Mouse (Mus musculus): ENCODE data around the gene Grik1. TPM values are rescaled to one million over a fixed set of nuclear protein-coding genes. Genes with fewer than 3 reads are reported as not detected.

Grik1 gene
- total RNA-seq, 2 experiments from 2014 or later, result not detected

DNA sequence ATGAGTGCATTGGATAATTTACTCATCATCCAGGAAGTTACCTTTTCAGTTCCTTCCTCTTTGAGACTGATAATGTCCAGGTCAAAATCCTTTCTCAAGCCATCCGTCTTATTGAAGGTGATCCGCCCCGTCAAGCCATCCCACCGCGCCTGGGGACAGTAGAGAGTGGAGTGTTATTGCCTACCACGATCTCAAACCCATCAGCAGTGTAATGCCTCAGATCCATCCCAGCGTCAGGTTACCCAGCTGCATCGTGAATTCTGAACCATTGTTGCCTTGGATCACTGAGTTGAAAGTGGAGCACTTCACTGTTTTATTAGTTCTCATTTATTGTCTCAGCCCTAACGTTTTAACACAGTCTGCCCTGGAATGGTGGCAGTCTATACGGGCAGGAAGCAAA, 332.6 kb downstream of the Grik1 start:
- DNase-seq, result no peak

DNA sequence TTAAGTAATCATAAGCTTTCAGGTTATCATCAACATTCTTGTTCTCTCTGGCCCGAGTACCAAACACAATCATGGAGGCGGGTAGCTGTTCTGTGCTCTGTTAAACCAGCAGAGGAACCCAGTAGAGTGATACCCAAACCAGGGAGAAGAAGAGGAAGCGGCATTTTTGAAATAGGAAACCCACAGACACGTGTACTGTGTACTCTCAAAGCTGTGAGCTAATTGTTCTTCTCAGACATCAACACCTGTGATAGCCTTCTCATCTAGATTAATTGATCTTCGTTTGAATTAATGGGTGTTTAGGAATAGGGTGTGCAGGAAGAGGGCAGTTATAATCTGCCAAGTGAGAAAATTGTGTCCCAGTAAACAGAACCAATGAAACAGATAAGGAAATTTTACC, 333.9 kb downstream of the Grik1 start:
- no peak for DNase-seq

DNA sequence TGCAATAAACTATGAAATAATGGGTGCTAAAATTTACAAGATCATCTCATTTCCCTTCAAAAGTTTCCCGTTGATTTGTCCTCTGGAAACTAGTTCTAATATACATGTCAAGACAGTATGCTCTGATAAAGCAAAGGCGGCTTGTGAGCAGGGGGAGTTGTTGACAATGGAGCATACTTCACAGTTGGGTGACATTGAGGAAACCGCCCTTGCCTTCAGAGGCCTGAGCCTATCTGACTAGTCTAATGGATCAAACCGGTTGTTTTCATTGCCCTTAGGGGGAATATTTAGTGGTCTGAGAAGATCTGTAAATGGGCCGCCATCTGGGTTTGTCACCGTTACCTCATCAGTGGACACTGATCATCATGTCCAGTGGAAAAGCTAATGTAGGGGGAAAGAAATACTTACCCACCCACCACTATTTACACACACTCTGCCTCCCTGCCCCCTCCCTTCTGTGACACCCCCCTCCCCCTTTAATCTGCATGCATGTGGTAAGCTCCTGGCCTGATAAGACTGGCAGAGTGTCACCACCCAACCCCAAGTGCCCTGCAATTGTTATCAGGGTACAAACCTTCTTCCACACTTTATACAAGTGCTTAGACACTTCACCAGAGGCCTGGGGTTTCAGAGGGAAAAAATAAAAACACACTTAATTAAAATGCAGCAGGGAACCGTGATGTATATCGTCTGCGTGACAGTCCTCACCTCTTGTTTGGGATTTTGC, 335.2 kb downstream of the Grik1 start:
- no peak for DNase-seq

DNA sequence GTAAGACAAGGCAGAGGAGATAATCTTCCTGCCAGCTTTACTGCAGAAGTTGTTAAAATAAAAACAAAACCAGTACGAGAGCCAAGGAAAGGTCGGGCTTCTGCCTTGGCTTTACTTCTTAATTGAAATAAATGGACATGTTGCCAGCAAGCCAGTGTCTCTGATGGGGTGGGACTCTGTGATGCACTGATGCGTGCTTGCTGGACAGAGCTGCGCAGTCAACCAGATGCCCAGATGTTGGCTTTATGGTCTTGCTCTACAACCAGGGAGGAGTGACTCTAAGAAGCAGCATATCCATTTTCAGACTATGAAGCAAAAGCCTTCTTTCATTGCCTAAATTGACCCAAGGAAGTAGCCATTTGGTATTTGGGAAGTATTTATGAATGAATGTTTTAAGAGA, 336.9 kb downstream of the Grik1 start:
- DNase-seq, result no peak

DNA sequence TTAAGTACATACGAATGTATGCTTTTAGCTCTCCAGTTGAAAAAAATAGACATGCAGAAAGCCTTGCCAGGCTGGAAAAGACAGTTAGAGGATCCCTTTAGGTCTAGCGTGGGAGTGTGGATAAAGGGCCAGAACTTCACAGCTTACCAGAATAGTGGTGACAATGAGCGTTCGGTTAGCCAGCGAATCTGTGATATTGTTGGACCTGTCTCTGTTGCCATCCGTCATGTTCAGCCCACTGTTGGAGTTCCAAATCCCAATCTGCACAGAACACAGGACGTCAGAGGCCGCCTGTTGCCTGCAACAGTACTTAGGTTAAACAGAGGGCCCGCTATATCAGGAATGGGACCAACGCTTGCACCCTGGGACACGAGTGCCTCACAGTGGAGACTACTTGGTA, 340.2 kb downstream of the Grik1 start:
- DNase-seq, result no peak

DNA sequence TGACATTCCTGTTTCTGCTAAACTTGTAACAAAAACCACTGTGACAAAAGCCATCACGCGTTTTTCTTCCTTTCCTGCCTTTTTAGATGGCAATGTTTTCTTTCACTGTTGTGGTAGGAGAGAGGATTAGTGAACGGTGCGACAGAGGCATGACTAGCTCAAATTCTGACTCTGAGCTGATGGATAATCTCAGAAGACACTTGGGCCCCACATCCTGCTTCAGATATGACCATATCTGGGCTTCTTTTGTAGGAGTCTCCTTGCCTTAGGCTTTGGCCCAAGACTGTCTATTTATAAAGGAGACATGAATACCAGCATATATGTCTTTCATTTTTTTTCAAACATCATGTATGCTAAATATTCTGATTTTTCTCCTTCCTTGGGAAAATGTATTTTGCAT, 341.9 kb downstream of the Grik1 start:
- no peak for DNase-seq

DNA sequence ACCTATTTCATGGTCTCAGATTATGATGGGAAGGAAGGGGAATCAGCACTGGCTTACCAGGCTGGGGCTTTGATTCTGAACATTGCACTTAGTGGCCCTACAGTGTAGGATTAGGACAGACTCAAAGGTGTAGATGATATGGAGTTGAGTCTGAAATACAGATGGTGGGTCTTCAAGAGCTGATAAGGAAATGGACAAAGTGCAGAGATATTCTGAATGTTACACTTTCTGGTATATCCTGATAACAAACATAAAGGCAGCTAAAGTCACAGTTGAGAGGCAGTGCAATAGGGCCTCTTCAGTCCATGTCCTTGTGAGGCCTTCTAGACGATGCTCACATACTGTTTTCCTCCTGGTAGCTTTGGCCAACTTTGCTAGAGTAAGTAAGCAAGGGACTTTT, 345.7 kb downstream of the Grik1 start:
- no peak for DNase-seq

DNA sequence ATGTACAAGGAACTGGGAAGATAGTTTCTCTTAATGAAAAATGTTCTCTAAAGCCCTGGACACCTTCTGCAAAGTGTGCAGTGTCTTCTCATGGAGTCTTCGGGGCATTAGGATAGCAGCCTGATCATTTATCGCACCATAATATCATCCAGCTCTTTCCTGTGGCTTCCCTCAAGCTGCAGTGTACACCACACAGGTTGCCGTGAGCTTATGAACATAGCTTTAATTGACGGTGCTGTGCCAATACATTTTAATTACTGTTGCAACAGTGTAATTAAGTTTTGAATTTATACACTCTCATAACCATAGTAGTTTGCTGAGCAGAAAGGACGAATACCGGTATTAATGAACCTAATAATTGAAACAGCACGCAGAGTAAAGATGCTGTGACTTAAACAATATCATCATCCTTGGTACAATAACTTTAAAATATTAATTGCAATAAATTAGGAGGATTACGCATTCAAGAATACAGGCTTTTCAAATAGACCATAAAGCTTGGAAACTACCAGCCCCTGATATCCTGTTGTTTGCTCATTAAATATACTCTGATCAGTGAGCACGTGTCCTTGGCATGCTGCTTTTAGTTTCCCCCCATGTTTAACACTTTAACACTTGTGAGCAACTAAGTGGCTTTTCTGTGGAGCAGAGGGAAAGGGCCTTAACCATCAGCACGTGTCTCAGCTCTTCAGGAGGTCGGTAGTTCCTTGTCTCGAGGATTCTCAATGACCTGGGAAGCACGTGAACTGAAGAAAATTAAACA, 347.8 kb downstream of the Grik1 start:
- DNase-seq, result no peak

DNA sequence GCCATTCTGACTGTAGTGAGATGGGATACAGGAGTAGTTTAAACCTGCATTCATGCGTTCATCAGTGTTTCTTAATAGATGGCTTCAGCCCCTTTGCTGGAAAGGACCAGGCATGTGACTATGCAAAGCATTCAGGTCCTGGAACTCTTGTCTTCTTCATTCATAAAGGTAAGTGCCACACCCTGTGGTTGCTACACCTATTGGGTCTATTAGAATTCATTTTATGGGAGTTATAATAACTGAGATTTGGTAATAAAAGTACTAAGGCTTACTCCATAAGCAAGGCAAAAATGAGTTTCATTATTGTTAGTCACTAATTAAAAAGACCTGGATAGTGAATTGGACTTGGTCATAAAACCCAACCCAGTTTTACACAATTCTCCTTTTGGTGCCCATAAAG, 355.4 kb downstream of the Grik1 start:
- DNase-seq, result no peak

DNA sequence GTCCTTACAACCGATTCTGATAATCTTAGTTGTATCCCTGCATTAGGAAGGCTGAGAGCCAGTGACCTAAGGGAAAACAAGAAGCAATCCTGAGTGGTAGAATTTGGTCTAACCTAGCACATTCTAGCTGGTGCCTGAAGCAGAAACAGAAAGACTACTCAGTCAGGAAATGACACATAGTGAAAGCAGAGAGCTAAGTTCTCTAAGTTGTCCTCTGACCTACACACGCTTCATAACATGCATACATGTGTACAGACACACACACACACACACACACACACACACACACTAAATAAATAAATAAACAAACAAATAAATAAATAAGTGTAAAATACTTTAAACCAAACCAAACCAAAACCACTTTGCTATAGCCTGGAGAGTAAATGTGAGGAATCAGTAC, 358.7 kb downstream of the Grik1 start:
- no peak for DNase-seq

DNA sequence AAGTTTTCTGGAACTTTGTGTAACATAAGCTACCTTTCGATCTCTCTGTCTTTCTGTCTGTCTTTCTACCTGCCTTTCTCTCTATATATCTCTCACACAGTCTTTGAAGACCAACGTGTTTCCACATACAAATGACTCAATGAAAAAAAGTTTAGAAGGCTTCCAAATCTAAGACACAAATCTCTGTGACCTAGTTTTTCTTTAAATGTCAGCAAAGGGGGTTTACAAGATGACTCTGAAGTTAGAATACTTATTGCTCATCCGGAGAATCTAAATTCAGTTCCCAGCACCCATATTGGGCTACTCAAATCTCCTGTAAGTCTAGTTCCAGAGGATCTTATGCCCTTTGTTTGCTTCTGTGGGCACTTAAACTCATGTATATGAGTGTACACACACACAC, 359.5 kb downstream of the Grik1 start:
- no peak for DNase-seq

DNA sequence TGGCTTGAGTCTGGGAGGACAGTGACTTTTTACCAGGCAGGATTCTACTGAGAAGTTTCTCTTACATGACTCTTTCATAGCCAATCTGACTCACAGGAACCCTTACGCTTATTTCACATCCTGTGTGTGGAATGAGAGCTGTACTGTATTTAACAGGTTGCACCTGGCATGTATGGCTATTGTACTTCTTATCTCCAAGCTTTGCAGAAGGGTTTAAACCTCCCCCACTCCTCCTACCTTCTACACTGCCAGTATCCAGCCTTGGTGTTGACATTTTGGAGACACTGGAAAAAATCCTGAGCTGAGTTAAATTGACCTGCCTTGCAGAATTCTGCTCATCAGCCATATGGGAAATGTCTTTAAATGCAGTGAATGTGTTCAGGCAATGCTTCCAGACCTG, 361.4 kb downstream of the Grik1 start:
- no peak for DNase-seq

DNA sequence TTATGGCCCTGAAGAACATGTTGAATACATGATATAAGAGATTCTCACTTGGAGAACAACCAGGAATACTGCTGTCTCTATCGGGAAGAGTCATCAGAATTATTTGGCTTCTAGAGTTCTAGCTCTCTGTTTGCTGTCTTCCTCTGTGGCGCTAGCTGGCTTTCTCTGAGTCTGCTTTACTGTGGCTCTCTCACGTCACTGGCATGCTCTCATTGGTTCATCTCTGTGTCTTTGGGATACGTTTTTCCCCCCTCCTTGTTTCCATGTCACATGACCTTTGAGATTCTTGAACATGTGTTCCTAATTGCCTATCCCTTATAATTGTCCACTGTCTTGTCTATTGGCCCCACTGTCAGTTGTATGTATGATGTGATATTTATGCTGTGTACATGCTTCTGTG, 372.2 kb downstream of the Grik1 start:
- DNase-seq, result no peak

DNA sequence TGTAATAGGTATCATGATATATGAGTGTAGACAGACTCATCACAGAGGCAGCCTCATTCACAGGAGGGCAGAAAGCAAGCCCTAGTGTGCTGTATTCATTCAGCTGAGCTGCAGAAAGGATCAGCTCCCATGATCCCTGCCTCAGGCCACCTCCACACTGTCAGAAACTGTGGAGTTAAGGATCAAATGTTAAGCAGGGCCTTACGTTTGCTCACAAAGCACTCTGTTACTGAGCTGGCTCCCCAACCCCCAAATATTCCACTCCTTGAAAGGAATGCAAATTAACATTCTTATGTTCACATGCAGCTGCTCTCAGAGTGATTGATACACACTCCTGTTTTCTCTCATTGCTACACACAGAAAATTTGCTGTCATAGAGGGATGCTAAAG, 372.9 kb downstream of the Grik1 start:
- DNase-seq, result no peak

DNA sequence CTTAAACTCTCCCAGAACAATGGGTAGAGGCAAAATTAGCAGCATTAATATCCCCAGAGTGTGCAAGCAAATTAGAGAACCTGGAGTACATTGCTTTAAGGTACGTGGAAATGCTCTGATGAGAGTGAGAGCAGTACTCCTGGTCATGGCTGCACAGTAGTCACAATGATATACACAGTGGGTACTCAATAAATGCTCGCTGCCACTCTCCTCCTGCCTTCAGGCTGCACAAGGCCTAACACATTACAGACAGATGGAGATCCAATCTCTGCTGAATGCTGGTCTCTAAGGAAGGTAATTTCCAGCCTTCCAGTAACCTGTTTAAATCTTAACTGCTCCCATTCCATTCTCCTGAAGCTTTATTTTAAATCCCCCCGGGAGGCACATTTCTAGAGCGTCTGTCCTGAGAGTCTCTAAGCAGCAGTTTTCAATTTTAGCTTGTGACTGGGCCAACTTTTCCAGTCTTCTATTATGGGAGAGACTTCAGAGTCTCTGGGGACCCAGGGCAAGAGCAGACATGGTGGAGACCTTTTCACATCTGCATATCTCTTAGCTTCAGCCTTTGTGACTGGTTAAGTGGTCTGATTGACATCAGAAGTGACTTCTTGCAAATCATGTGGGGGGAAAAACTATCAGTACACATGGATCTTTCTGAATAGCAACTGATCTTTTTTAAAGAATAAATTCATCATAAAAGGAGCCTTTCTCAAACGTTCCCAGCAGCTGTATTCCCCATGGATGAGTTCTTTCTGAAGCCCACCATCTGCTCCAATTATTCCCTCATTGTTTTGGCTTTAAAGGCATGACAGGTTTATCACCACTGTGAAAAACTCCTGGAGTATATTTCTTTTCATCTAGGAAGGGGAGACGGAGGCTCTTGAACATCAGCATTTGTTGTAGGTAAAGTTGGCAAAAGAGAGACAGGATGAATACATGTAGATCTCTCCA, 373.6 kb downstream of the Grik1 start:
- no peak for DNase-seq

DNA sequence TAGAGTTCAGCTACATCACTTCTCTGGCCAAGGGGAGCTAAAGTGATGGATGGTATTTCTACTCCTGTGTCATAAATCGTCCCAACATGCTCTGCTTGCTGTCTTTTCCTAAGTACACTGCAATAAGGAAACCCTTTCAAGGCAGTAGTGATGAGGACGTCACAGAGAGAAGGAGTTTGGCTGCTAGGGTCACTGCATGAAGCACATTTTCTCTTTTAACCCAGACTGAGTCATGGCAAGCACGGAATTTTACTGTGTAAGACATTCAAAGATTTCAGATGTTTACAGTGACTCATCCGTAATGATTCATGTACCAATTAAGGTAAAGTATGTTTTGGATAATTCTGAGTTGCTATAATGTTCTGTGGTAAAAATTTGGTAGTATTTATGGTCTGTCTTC, 374.9 kb downstream of the Grik1 start:
- DNase-seq, result peak in 1 of 2 experiments; percentile 28

DNA sequence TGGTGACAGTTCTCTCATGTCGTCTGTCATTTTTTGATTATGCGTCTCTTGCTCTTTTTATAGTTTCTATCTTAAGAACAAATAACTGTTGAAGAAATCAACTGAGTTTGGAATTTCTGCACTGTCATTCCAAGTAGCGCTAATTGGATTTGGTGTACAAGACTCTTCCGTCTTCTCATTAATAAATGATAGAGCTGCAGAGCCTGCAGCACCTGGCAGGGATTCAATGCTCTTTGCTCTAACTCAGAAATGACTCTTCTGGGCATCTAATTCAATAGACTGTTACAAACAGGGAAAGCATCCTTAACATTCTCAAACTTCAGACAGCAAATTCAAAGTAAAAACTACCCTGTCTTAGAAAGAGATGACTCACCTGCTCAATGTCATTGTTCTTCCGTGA, 376.3 kb downstream of the Grik1 start:
- peak in 1 of 2 experiments; percentile 18 for DNase-seq

DNA sequence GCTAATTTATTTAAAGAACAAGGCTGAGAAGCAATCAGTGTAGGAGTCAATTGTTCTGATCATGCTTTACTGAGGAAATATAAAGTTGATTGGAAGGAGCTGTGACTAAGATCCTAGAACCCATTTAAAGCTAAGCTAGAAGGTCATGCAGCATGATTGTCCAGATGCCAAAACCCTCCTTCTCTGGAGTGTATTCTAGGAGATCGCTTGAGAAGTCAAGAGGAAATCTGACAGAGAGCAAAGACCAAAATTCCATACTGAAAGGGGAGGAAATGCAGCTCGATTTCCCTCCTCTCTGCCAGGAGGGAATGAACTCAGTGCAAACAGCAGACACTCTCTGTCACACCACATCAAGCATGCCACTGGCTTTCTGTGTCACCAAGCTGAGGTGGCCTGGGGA, 378.9 kb downstream of the Grik1 start:
- no peak for DNase-seq

DNA sequence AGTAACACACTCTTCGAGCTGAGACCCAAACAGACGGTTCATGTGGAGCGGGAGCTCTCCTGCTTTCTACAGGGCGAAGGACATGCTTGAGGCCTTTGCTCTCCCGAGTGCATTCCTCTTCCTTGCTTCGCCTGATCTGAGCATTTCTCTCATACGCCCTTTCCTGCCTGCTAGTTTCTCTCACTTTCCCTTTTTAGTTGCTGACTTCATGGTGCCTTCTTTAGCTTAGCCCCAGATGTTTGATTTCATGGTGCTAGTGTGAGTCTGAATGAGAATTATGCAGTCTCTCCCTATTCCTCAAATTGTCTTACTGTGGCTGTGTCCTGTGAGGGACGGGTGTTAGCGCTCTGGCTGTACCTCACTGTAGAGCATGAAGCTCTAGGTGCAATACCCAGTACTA, 388.0 kb downstream of the Grik1 start:
- no peak for DNase-seq

DNA sequence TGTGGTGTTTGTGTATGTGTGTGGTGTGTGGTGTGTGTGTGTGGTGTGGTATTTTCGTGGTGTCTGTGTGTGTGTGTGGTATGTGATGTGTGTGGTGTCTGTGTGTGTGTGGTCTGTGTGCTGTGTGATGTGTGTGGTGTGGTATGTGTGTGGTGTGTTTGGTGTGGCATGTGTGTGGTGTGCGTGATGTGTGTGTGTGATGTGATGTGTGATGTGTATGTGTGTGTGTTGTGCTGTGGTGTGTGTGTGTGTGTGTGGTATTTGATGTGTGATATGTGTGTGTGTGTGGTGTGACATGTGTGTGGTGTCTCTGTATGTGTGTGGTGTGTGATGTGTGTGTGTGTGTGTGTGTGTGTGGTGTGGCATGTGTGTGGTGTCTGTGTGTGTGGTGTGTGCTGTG, 388.9 kb downstream of the Grik1 start:
- no peak for DNase-seq

DNA sequence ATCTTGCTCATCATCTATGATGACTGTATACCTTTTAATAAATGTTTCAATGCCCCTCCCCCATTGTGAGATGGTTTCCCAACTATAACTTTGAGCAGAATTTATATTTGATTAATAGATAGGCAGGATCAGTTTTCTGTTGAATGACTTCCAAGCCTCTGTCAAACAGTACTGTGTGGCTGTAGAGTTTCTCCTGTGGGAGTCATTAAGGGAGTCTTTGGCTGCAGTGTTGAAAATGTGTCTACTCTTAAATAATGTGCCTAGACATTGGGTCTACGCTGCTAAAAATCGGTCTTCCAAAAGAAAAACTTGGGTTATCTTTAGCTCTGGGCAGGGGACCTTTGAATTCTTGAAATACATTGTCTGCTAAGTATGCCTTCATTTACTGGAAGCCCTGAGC, 414.1 kb downstream of the Grik1 start:
- DNase-seq, result no peak

DNA sequence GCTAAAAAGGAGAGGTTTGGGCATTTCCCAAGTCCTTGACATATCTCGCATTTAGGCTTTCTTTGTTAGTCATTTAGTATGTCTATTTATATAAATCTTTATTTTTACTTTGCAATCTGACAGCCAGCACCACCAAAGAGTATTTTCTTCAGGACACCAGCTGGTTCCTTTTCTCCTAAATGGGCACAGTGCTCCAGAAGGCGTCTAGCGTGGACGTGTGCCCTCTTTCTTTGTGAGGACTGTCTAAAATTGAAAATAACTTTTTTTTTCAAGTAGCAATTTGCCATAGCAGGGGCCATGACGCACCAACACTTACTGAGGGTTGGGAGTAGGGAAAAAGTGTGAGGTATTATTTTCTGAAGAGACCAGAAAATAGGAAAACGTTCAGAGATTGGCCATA, 425.5 kb downstream of the Grik1 start:
- no peak for DNase-seq

DNA sequence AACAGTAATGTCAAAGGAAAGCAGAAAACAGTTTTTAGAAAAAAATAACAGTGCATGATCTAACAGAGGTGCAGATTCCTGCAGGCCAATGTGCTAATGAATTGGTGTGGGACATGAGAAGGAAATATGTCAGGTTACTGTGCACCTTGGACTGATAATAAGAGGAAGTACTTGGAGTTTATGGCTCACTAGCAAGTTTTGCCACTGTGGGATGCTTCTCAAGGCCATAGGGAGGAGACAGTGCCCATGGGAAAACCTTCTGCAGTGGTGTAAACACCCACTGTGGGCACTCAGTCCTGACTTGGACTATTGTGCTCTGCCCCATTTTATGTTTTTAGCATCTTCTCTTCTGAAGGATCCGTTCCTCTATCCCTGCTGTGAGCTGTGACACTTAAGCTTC, 428.3 kb downstream of the Grik1 start:
- DNase-seq, result no peak
